Mouse (Mus musculus): ENCODE results near the gene Isca2. TPM values are rescaled to one million over a fixed set of nuclear protein-coding genes. Genes with fewer than 3 reads are reported as not detected.

Gene Isca2
- total RNA-seq, 2 experiments from 2014 or later = 121 to 272 TPM

- ATAC-seq (replicated peaks; ENCODE audit: low FRiP score, poor library complexity, severe bottlenecking) = no peak
Observed at GRCm38 (mm10) chr12:84769624-84770023, 3.4 kb upstream of the Isca2 start.

GRCm38 (mm10) chr12:84771981-84772520, 1.0 kb upstream of the Isca2 start:
- ATAC-seq (replicated peaks; ENCODE audit: low FRiP score, poor library complexity, severe bottlenecking) = no peak

- ATAC-seq (replicated peaks; ENCODE audit: low FRiP score, poor library complexity, severe bottlenecking) = peak; percentile 54
Observed at GRCm38 (mm10) chr12:84773476-84773875, 425 bp downstream of the Isca2 start.

- peak; percentile 56 for ATAC-seq (replicated peaks; ENCODE audit: low FRiP score, poor library complexity, severe bottlenecking)
Observed at GRCm38 (mm10) chr12:84774376-84774775, 1.3 kb downstream of the Isca2 start.

GRCm38 (mm10) chr12:84776229-84776628, 3.2 kb downstream of the Isca2 start:
- no peak for ATAC-seq (replicated peaks; ENCODE audit: low FRiP score, poor library complexity, severe bottlenecking)

GRCm38 (mm10) chr12:84784604-84785381, 11.7 kb downstream of the Isca2 start:
- peak; percentile 87 for ATAC-seq (replicated peaks; ENCODE audit: low FRiP score, poor library complexity, severe bottlenecking)

GRCm38 (mm10) chr12:84786091-84786490, 13.0 kb downstream of the Isca2 start:
- ATAC-seq (replicated peaks; ENCODE audit: low FRiP score, poor library complexity, severe bottlenecking) = no peak

GRCm38 (mm10) chr12:84790853-84791252, 17.8 kb downstream of the Isca2 start:
- no peak for ATAC-seq (replicated peaks; ENCODE audit: low FRiP score, poor library complexity, severe bottlenecking)

GRCm38 (mm10) chr12:84792629-84793028, 19.6 kb downstream of the Isca2 start:
- ATAC-seq (replicated peaks; ENCODE audit: low FRiP score, poor library complexity, severe bottlenecking) = no peak

GRCm38 (mm10) chr12:84794647-84795046, 21.6 kb downstream of the Isca2 start:
- ATAC-seq (replicated peaks; ENCODE audit: low FRiP score, poor library complexity, severe bottlenecking) = no peak

- peak; percentile 88 for ATAC-seq (replicated peaks; ENCODE audit: low FRiP score, poor library complexity, severe bottlenecking)
Observed at GRCm38 (mm10) chr12:84799086-84799485, 26.0 kb downstream of the Isca2 start.

GRCm38 (mm10) chr12:84800419-84800818, 27.4 kb downstream of the Isca2 start:
- ATAC-seq (replicated peaks; ENCODE audit: low FRiP score, poor library complexity, severe bottlenecking) = no peak

GRCm38 (mm10) chr12:84801532-84802110, 28.6 kb downstream of the Isca2 start:
- no peak for ATAC-seq (replicated peaks; ENCODE audit: low FRiP score, poor library complexity, severe bottlenecking)

GRCm38 (mm10) chr12:84802625-84803024, 29.6 kb downstream of the Isca2 start:
- no peak for ATAC-seq (replicated peaks; ENCODE audit: low FRiP score, poor library complexity, severe bottlenecking)

- ATAC-seq (replicated peaks; ENCODE audit: low FRiP score, poor library complexity, severe bottlenecking) = no peak
Observed at GRCm38 (mm10) chr12:84805228-84805842, 32.3 kb downstream of the Isca2 start.

GRCm38 (mm10) chr12:84806010-84806409, 33.0 kb downstream of the Isca2 start:
- ATAC-seq (replicated peaks; ENCODE audit: low FRiP score, poor library complexity, severe bottlenecking) = no peak

GRCm38 (mm10) chr12:84806726-84807125, 33.7 kb downstream of the Isca2 start:
- no peak for ATAC-seq (replicated peaks; ENCODE audit: low FRiP score, poor library complexity, severe bottlenecking)

GRCm38 (mm10) chr12:84807351-84807750, 34.3 kb downstream of the Isca2 start:
- no peak for ATAC-seq (replicated peaks; ENCODE audit: low FRiP score, poor library complexity, severe bottlenecking)

GRCm38 (mm10) chr12:84809033-84809432, 36.0 kb downstream of the Isca2 start:
- ATAC-seq (replicated peaks; ENCODE audit: low FRiP score, poor library complexity, severe bottlenecking) = no peak

- ATAC-seq (replicated peaks; ENCODE audit: low FRiP score, poor library complexity, severe bottlenecking) = no peak
Observed at GRCm38 (mm10) chr12:84810810-84811209, 37.8 kb downstream of the Isca2 start.

GRCm38 (mm10) chr12:84811510-84811909, 38.5 kb downstream of the Isca2 start:
- no peak for ATAC-seq (replicated peaks; ENCODE audit: low FRiP score, poor library complexity, severe bottlenecking)

Data from erythroid progenitor cell, adult 5-6 weeks (primary cell).